Mouse (Mus musculus): ENCODE measurements around the gene Cptp.

The Cptp gene

DNA sequence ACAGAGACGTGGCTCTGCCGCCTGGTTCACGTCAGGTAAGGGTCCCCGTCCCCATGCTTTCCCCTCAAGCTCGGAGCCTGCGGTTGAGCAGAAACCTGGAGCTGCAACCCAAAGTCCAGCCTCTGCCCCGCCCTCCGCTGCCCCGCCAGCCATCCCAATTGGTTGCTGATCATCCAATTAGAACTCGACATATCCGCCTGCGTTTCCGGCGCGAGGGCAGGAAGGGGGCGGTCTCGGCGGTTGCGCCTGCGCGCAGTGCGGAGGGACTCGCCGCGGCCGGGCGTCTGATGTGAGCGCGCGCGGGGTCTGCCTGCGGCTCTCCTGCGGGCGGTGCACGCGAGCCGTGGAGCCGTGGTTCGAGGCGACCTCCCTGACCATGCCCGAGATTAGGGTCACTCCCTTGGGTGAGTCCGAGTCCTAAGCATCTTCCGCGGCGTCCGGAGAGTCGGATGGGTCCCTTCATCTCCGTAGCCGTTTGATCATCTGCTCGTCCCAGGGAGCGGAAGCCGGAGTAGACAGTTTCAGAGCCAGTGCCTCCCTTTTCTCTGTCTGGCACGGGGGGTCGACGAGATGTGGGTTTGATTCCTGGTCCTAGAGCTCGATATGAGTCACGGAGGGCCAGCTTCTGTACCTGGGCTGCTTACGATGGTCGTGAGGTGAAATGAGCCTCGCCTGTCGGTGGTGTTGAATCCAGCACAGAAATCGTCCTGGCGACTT, at the start of gene Cptp, which contains the start of gene Ints11:
Cptp (minus strand) TSS at position 124 of the 717 bp plus-strand sequence.
Ints11 (plus strand) TSS at position 230 of the 717 bp plus-strand sequence.
- in situ Hi-C loops (cut with MboI; ENCODE audit: low pct_unique_long_range_greater_than_20kb in 1 of 2, low sequenced_read_pairs in 2 of 2, unreplicated experiment in 1 of 2) = no loop called here

DNA sequence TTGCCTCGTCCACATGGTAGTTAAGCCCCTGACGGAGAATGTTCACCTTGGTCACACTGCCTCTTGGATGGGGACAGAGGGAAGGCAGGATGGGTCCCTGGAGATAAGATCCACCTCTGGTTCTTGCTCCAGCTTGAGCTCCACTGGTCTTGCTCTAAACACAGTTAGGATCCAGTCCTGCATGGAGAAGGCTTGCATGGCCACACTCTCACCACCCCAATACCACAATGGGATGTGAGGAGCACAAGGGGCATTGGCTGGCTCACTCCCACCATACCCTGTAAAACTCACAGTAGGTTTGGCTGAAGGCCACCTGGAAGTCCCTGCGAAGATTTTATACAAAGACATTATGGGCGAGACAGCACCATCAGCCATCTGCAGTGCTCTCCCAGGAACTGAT, 39.5 kb upstream of the Cptp start:
- in situ Hi-C loops (cut with MboI; ENCODE audit: low pct_unique_long_range_greater_than_20kb in 1 of 2, low sequenced_read_pairs in 2 of 2, unreplicated experiment in 1 of 2) = loop anchor here in 1 of 2 experiments (5.0 kb wide), 1 partner anchor 34 kb away; the partner anchor contains the start of gene Ube2j2

DNA sequence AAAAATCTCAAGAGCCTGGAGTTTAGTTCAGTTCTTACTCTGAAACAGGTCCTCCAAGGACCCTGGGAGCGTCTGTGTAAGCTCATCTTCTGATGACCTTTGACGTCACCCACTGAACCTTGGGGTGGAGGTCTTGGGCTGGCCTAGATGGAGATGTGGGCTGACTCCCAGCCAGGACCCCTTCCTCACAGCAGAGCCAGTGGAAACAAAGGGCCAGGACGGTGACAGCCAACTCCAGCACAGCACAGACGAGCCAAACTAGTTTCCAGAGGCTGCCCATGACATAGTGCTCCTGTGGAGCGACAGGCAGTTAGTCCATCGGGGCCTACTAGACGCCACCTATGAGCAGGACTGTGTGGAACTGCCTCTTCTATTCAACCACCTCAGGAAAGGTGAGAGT, 39.0 kb upstream of the Cptp start:
- in situ Hi-C loops (cut with MboI; ENCODE audit: low pct_unique_long_range_greater_than_20kb in 1 of 2, low sequenced_read_pairs in 2 of 2, unreplicated experiment in 1 of 2) = loop anchor here in 1 of 2 experiments (5.0 kb wide), 1 partner anchor 34 kb away; the partner anchor contains the start of gene Ube2j2

DNA sequence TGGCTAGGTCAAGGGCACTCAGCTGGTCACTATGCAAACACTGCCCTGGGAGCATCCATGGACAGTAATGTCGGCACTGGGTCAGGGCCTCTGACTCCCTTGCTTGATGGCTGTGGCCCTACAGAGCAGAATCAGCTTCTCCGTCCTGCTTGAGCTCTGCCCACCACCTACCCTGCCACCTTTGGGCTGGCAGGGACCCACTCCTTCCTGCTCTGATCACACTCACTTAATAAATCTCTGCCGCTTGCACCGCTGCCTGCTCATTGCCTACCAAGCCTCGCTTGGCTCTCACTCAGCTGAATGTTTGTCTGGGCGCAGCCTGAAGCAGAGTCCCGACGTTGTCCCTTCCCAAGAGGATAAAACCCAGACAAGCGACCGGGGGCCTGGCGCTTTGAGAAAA, 37.8 kb upstream of the Cptp start:
- in situ Hi-C loops (cut with MboI; ENCODE audit: low pct_unique_long_range_greater_than_20kb in 1 of 2, low sequenced_read_pairs in 2 of 2, unreplicated experiment in 1 of 2) = loop anchor here in 1 of 2 experiments (5.0 kb wide), 1 partner anchor 35 kb away; the partner anchor contains the start of gene Ube2j2

DNA sequence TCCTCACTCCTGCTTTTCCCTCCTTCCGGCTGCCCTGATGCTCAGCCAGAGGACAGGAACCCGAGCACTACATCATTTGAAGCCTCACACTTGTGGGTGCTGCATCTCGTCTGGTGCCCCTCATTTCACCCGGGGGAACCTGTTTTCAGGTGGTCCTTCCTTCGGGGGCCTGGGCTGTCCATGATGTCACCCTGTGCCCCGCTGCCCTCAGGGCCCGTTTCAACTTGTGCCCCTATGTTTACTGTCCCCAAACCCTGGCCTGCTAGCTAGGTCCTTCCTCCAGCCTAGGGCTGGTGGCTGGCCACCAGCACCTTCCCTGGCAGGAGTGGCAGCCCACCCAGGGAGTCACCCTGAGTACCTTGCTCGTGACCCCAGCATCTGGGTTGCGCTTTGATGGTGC, 36.9 kb upstream of the Cptp start:
- in situ Hi-C loops (cut with MboI; ENCODE audit: low pct_unique_long_range_greater_than_20kb in 1 of 2, low sequenced_read_pairs in 2 of 2, unreplicated experiment in 1 of 2) = loop anchor here in 1 of 2 experiments (5.0 kb wide), 1 partner anchor 36 kb away; the partner anchor contains the start of gene Ube2j2

DNA sequence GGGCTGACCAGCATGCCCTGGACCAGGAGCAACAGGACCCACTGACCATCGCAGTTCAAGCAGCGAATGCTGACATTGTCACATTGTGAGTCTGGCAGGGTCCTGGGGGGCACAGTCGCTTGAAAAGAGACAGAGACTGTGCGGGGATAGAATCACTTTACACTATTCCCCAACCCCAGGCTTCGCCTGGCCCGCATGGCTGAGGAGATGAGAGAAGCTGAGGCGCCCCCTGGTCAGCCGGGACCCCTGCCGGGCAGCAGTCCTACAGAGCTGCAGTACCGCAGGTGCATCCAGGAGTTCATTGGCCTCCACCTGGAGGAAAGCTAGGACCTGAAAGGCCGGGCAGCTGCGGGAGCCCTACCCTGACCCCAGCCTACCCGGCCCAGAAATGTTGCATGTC, 36.4 kb upstream of the Cptp start:
- in situ Hi-C loops (cut with MboI; ENCODE audit: low pct_unique_long_range_greater_than_20kb in 1 of 2, low sequenced_read_pairs in 2 of 2, unreplicated experiment in 1 of 2) = loop anchor here in 1 of 2 experiments (5.0 kb wide), 1 partner anchor 37 kb away; the partner anchor contains the start of gene Ube2j2

DNA sequence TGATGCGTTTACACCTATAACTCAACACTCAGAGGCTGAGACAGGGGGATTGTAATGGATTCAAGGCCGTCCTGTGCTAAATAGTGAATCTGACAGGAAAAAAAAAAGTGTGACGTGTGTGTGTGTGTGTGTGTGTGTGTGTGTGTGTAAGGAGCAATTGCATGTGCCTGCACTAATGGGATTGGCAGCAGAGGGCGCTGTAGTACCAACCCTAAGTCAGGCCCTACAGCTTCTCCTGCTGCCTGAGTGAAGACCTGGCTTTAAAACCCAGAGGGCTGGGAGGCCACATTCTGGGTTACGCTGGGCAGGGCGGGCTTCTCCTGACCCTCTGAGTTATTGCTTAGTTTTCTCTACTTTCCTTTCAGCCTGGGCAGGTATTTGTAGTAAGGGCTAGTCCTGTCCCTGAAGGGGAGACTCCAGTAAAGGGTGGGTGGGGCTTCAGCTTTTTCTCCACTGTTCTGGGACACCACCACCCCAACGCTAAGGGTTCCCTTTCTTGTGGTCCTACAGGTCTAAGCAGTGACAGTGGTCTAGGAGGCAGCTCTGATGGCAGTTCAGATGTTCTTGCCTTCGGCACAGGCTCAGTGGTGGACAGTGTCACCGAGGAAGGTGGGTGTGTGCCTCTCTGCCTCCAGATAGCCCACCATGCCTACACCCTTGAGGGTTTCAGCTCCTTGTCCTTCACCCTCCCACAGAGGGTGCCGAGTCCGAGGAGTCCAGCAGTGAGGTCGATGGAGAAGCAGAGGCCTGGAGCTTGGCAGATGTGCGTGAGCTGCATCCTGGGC, 35.3 kb upstream of the Cptp start:
- in situ Hi-C loops (cut with MboI; ENCODE audit: low pct_unique_long_range_greater_than_20kb in 1 of 2, low sequenced_read_pairs in 2 of 2, unreplicated experiment in 1 of 2) = loop anchor here in 1 of 2 experiments (5.0 kb wide), 1 partner anchor 38 kb away; the partner anchor contains the start of gene Ube2j2

DNA sequence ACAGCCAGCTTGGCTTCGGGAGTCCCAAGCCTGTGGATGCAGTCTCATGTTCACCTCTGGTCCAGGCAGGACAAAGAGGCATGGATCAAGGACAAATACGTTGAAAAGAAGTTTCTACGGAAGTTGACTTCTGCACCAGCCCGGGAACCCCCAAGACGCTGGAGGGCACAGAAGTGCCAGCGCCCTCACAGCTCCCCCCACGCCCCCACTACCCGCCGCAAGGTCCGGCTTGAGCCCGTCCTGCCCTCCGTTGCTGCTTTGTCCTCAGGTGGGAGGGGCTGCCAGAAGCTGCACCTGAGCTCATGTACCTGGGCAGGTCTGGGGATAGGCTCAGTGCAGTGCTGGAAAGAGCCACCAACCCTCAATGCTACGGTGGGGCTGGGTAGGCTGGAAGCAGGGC, 34.0 kb upstream of the Cptp start:
- in situ Hi-C loops (cut with MboI; ENCODE audit: low pct_unique_long_range_greater_than_20kb in 1 of 2, low sequenced_read_pairs in 2 of 2, unreplicated experiment in 1 of 2) = no loop called here

DNA sequence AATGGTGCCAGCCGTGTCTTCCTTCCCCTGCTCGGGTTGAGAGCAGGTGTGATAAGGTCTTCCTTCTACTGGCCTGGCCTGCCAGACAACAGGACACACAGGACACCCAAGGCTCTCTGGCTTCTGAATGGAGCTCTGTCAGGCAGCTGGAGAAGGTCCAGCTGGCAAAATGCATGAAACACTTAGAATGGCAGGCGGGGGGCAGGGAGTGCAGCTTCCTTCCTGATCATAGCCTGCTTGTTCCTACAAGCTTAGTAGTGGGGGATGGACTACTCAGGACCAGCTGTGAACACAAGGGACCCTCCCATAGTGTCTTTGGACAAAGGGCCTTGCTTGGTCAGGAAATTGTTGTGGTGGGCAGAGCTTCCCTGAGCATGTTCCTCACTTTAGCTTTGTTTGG, 32.0 kb upstream of the Cptp start:
- in situ Hi-C loops (cut with MboI; ENCODE audit: low pct_unique_long_range_greater_than_20kb in 1 of 2, low sequenced_read_pairs in 2 of 2, unreplicated experiment in 1 of 2) = no loop called here

DNA sequence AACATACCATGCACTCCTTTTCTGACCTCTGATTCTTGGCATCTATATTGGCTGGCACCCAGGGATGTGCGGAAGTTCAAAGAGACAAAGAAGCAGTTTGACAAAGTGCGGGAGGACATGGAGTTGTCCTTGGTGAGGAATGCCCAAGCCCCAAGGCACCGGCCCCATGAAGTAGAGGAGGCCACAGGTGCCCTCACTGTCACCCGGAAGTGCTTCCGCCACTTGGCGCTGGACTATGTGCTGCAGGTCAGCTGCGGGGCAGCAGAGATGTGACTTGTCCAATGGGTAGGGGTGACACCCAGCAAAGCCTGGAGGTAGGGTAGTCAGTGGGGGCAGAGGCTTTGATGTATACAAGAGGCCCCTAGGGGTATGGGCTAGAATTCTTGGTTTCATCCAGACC, 30.1 kb upstream of the Cptp start:
- in situ Hi-C loops (cut with MboI; ENCODE audit: low pct_unique_long_range_greater_than_20kb in 1 of 2, low sequenced_read_pairs in 2 of 2, unreplicated experiment in 1 of 2) = no loop called here

DNA sequence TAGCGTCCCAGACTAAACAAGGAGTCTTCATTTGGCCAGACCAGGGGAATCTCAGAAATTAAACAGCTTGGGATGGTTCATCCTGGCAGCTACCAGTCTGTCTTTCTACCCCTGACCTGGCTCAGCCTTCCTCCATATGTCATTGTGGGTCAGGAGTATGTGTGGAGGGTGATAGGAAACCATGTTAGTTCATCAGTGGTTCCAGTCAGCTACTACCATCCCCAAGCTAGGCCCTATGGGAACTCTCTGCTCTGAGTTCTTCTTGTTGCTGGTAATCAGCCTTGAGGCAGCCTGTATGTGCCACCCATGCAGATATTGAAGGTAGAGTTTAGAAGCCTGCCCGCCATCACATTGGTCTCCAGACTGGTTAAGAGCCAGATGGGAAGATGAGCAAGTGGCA, 29.1 kb upstream of the Cptp start:
- in situ Hi-C loops (cut with MboI; ENCODE audit: low pct_unique_long_range_greater_than_20kb in 1 of 2, low sequenced_read_pairs in 2 of 2, unreplicated experiment in 1 of 2) = no loop called here

DNA sequence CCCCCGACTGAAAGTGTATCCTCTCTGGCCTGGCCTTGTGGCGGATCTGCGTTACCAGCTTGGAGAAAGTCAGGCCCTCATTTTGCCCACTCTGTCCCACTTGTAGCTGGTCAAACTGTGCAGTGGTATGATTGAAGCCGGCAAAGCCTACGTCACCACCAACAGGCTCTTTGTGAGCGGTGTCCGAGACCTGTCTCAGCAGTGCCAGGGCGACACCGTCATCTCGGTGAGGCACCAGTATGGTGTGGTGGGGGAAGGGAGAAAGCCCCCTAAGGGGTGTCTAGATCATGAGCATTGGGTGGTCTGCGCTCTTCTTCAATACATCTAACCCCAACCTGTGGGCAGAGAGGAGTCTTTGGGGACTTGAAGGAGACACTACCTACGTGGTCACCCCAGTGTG, 27.2 kb upstream of the Cptp start:
- in situ Hi-C loops (cut with MboI; ENCODE audit: low pct_unique_long_range_greater_than_20kb in 1 of 2, low sequenced_read_pairs in 2 of 2, unreplicated experiment in 1 of 2) = no loop called here

DNA sequence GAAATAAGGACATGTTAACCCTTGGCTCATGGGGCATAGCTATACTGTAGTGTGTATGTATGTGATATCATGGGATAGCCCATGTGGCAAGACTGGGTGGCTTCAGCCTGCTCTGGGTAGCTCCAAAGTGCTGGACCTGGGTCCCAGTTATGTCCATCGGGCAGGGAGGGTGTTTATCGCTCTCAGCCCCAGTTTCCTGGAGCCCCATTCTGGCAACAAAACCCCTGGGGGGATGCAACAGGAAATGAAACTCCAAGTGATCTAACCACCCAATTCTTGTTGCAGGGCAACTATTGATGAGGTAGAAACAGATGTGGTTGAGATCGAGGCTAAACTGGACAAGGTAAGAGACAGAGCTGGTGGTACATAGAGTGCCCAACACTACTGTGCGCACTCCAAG, 26.6 kb upstream of the Cptp start:
- in situ Hi-C loops (cut with MboI; ENCODE audit: low pct_unique_long_range_greater_than_20kb in 1 of 2, low sequenced_read_pairs in 2 of 2, unreplicated experiment in 1 of 2) = no loop called here

DNA sequence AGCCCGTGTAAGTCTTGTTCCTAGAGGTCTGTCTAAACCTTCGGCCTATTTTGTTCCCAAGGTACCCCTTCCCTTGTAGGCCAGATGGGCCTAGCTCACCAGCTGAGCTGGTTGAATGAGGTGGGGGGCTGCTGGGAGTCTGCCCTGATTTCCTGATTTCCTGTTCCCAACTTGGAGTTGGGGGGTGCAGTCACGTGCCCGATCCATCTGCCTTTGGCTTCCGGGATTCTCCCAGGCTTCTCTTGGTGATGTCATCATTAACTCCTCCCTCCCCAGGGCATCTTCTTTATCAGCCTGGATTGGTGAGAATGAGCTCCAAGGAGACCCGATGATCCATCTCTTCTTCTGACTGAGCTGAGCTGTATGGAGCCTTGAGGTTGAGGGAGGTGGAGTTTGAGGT, 26.0 kb upstream of the Cptp start:
- in situ Hi-C loops (cut with MboI; ENCODE audit: low pct_unique_long_range_greater_than_20kb in 1 of 2, low sequenced_read_pairs in 2 of 2, unreplicated experiment in 1 of 2) = no loop called here

DNA sequence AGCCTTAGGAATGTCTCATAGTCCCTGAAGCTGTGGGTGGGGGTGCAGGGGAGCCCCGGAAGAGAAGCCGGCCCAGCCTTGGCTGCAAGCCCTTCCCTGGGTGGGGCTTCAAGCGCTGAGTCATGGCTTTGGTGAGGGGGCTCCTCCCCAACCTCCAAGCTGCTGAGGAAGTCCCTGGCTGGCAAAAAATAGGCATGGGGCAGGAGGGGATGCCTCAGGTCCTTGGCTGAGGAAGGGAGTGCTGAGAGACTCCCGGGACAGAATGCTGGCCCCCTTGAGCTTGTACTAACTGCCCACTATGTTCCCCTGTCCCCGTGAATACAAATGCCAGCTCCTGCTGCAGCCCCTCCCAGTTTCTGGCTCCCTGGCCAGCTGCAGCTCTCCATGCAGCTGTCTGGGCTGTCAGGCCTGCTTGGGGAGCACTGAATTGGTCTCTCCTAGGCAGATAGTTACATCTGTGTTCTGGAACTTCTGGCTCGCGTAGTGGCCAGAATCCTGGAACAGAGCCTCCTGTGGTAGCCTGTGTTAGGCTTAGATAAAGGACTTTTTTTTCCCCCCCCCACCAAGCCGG, 25.2 kb upstream of the Cptp start:
- in situ Hi-C loops (cut with MboI; ENCODE audit: low pct_unique_long_range_greater_than_20kb in 1 of 2, low sequenced_read_pairs in 2 of 2, unreplicated experiment in 1 of 2) = no loop called here

DNA sequence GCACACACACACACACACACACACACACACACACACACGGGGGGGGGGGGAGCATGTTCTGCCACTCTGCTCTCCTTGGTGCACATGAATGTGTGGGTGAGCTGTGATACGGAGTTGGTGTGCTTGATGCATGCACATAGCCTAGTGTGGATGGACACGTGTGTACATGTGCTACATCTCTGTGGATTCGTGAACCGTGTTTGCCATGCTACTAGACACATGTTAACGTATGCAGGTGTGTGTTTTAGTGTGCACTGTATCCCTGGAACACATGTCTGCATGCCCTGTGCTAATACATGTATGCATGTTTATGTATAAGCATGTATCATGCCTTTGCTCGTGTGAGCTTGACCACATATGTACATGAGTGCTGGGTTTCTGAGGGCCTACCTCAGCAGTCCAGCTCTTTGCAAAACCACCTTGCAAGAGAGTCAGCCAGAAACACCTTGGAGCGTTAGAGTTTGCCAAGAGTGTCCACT, 24.0 kb upstream of the Cptp start:
- in situ Hi-C loops (cut with MboI; ENCODE audit: low pct_unique_long_range_greater_than_20kb in 1 of 2, low sequenced_read_pairs in 2 of 2, unreplicated experiment in 1 of 2) = no loop called here

DNA sequence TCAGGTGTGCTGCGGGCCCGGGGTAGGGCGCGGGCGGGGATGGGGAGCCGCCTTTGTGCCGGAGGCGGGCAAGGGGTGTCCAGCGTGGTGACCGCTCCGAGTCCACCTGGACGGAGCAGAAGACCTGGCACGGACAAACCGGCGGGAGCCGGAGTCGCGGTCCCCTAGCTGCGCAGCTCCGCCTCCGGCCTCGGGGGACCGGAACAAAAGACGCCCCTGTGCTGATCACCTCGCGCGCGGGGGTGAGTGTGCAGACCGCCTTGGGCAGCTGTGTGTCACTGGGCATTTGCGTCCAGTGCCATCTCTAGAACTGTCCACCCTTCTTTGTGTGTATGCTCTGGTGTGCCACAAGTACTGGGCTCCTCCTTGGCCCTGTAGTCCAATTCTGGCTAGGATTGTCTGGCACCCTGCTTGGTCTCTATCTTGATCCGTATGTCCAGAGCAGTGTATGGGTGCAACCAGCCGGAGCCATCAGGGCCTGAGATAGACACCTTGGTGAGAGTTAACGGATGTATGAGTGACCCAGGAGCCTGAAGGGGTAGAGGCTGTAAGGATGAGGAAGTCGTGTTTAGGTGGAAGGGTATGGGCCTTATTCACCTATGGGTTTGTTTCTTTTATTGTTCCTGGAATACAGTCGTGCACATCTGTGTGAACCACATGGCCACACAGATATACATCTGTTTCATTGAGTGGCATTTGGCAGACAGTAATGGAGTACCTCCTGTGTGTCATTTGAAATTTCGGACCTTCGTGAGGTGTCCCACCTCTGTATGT, 23.4 kb upstream of the Cptp start:
- in situ Hi-C loops (cut with MboI; ENCODE audit: low pct_unique_long_range_greater_than_20kb in 1 of 2, low sequenced_read_pairs in 2 of 2, unreplicated experiment in 1 of 2) = no loop called here

DNA sequence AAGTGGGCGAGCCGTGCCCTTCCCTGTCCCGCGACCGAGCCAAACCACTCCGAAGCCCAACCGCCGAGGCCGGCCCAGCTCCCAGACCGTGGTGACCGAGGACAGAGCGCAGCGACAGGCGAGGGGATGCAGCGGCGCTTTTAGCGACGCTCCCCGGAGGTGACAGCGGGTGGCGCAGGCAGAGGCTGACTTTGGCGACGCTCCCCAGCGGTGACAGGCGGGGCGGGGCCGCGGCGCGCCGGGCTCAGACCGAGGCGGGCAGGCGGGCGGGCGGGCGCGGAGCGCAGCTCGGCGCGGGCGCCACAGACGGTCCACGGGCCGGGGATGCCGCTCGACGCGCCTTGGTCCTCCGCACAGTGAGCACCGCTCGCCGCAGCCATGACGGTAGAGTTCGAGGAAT, 22.8 kb upstream of the Cptp start:
- in situ Hi-C loops (cut with MboI; ENCODE audit: low pct_unique_long_range_greater_than_20kb in 1 of 2, low sequenced_read_pairs in 2 of 2, unreplicated experiment in 1 of 2) = no loop called here

Data from mouse embryonic stem cell (cell line).